Mouse (Mus musculus) left cerebral cortex, adult 9 months (tissue): Measurements from ENCODE around the gene Tardbp.
A peak's percentile ranks its signal among the peaks of the same experiment; 100 is the strongest.

Experiments
- DNase-seq, 2 experiments: peaks; one replicate each; pipeline ENCODE4 v3.0.0; 2022; ENCODE audit warnings: low spot score in 2 of 2

The Tardbp gene

DNA sequence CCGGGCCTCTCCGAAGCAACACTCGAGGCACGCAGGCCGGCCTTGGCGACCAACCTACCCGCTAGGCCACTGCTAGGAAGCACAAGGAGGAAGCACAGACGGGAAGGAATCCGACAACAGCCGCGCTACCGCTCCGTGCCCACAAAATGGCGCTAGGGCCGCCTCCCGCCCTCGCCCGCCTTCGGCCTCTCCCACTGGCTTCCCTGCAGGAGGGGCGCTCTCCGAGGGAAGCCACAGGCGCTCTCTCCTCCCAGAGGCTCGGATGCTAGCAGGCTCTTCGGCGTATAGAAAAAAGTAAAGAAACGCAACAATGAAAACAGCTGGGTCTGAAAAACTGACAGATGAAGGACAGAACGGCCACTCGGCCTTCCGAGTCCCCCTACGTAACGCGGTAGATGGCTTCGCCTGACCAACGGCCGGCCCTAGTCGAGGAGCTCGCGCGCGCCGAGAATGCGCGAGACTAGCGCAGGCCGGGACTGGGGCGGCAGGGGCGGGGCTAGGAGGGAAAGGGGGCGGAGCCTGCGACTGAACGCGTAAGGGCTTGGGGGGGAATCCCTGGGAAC lies at the start of gene Tardbp:
Tardbp (minus strand) TSS at position 397 of the 563 bp plus-strand sequence.
- peak; percentile 82 to 94 for DNase-seq

DNA sequence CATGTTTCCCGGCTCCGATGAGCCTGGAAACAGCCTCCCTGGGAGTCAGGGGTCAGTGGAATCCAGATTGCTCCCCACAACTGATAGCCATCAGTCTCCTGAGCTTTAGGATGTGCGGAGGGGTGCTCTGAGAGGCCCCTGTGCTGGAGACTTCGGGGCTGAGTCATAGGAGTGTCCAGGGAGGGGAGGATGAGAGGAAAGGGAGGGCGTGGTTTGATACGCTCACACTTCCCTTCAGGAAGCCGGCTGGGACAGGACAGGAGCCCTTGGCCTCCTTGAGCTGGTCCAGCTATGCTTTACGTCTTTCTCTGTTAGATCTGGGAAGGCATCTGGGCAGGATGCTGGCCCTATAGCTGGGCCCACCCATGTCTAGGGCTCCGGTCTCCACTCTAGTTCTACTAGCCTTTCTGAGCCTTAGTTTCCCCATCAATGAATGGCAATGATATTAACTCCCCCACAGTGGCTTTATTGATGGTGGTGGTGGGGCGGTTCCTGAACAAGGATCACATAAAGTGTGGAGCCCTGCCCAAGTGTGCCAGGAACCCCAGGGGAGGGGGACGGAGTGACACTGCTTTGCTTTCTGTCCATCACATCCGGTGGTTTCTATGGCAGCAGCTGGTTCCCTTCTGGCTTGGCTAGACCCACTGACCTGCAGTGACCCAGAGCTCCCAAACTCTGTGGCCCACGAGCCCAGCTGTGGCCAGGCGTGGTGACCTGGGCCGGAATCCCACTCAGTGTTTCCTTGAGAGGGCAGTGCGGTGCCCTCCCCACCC lies 49.6 kb upstream of the Tardbp start:
- no peak for DNase-seq

GRCm38 (mm10) chr4:148675043-148675442 lies 48.2 kb upstream of the Tardbp start:
- DNase-seq, result no peak

GRCm38 (mm10) chr4:148671230-148671947 lies 44.6 kb upstream of the Tardbp start:
- DNase-seq, result no peak

DNA sequence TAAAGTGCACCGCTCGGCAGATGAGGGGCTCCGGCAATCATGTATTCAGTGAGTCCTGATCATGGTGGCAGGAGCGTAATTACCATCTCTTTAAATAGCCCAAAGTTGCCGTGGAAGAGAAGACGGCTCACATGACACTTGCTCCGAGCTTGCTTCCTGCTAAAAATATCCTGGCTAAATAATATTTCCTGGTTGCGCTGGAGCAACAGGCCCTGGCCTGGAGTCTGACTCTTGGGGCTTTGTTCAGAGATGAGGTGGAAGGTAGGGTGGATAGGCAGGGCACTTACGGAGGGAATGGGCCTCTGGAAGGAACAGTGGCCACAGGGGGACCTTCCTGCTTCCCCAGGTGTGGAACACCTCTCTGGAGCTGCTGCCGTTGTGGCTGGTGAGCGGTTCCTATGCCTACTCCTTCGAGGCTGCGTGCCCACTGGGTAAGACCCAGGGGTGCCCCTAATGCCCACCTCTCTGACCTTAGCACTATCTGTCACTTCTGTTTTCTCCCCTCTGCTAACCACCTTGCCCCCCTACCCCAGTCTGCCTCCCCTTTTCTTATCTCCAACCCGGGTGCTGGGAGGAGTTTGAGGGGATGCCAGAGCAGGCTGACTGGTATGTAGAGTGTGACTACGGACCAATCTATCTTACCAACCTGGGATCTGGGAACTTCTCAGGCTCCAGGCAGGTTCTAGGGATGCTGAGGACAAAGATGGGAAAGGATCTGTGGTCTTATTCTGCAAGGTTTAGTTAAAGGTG lies 40.4 kb upstream of the Tardbp start:
- no peak for DNase-seq

- DNase-seq, result no peak
Observed at GRCm38 (mm10) chr4:148664021-148664420, 37.2 kb upstream of the Tardbp start.

DNA sequence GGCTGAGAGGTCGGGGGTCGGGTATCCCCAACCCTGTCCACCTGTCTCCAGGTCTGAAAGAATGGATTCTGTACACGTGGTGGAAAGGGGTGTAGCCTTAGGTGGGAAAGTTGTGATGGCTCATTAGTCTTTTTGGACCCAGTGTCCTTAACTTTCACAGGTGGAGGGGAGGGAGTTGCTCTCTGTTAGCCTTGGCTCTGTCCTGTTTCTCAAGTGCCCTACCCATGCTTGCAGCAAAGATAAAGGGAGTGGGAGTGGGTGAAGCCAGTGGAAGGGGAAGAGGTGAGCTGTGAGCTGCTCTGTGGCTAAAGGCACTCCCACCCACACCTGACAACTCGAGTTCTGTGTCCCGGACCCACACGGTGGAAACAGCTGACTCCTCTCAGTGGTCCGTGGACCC lies 36.5 kb upstream of the Tardbp start:
- no peak for DNase-seq

DNA sequence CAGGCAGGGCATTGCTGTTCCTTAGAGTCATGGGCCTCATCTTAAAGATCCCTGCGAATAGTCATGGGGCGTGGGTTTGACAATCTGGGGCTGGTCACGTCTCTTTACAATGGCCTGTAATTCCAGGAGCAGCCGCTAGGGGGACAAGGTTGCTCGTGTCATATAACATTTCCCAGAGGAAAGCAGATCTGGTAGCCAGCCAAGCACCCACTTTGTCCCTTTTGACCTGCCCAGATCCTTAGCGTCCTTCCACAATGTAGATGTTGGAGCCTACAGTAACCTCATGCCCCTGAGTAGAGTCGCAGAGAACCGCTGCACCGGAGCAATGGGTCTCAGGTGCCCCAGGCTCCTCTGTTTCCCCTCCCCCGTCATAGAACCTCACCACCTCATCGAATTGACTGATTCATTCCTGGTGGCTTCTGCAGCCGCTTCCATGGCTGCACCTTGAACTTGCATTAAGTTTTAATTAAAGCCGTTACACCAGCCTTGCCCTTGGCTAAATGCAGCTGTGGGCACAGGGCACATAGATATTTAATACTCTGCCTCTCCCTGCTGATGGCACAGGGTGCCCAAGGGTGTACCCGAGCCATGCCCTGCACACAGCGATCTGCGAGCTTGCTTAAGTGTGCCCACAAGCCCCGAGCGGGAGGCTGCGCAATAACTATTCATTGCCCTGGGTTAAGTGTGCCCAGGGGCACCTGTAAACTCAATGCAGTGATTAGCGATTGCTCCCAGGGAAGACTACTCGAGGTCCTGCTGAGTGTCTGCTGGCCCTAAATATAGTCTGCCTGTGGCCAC lies 35.5 kb upstream of the Tardbp start:
- DNase-seq, result peak in 1 of 2 experiments; percentile 66

GRCm38 (mm10) chr4:148660174-148660573 lies 33.4 kb upstream of the Tardbp start:
- no peak for DNase-seq

DNA sequence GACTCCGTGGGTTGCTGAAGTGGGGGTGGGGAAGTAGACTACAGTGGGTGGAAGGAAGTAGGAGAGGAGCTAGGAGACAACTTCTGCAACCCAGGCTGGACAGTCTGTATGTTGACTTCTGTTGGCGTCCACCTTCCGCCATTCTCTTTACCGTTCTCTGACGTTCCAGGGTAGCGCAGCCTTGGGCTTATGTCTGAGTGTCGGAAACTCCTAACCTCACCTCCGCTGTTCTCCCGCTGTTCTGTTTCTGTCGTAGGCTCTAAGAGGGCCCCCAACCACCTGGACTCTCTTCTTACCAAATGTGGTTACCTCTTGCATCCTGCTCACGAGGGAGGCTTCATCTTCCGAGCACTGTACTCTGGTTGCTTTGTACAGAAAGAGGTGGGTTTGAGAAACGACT lies 31.0 kb upstream of the Tardbp start:
- DNase-seq, result no peak

DNA sequence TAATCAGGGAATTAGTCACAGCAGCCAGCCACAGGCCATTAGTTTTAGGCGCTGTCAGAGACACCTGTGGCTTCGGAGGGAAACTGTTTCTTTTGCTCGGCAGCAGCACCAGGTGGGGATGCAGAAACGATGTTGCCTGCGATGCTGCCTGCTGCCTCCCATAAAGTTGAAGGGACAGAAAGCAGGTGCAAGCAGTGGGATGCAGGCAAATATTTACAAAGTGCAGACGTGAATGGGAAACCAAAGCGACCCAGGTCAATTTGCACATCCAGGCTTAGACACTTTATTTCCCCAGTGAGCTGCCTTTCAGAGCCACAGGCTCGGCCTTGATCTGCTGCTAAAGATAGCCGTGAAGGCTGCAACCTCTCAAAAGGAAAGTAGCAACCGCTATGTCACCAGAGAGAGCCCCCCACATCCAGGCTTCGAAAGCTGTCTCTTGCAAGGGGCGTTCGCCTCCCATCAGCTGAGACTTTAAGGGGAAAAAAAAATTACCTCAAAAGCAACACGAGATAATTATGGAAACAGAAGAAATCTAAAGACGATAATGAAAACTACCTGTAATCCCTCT lies 30.0 kb upstream of the Tardbp start:
- no peak for DNase-seq

DNA sequence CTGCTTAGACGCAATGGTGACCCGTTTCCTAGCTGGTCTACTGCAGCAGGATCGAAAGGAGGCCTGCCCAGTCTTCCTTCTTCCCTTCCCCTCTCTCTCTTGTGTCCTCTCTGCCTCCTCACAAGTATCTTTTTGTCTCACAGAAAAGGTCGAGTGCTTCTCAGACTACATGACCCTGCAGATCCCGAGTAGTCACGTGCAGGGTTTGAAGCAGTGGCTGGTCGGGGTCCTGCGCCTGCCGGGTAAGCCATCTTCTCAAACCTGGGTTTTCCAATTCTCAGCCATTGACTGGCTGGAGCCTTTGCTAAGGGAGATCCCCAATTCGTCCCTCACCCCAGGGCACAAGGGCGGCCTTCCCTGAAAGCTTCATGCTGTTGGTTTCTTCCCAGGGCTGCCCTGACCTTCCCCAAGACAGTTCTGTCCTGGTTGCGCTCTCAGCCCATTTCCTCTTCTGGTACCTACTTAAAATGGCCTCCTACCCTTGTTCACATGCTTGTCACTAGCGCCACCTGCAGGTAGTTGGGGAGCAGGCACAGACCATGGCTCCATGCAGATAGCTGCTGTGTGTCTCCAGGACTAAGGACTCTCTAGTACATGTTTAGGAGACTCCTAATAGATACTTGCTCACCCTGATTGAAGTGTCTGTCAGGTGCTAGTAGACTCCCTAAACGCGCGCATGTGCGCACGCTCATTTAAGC lies 28.0 kb upstream of the Tardbp start:
- no peak for DNase-seq

DNA sequence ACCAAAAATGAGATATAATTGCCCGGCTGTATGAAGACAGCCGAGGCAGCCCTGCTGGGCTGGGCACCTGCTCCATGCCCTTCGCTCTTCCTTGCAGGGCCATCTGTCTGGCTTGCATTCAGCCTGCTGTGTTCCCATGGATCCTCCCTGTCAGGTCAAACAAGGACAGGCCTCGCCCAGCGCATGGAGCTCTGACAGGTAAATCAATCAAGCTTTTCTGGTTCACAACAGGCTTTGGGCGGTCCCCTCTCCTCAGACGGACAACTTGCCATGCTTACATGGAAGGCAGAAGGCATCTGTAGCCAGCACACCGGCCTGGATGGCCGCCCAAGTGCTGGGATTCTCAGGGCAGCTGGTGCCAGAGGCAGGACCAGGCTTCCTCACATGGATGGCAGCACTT lies 24.2 kb upstream of the Tardbp start:
- DNase-seq, result no peak

DNA sequence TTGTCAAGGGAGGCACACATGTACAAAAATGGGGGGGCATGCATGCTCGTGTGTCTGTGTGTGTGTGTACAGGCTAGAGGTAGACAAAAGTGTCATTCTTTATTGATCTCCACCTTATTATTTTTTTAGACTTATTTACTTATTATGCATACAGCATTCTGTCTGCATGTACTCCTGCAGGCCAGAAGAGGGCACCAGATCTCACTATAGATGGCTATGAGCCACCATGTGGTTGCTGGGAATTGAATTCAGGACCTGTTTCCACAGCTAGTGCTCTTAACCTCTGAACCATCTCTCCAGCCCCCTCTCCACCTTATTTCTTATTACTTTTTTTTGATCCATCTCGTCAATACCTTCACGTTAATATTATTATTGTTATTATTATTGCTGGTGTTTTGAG lies 22.5 kb upstream of the Tardbp start:
- DNase-seq, result no peak

GRCm38 (mm10) chr4:148646616-148647015 lies 19.8 kb upstream of the Tardbp start:
- peak in 1 of 2 experiments; percentile 50 for DNase-seq

- DNase-seq, result no peak
Observed at GRCm38 (mm10) chr4:148644926-148645325, 18.1 kb upstream of the Tardbp start.

DNA sequence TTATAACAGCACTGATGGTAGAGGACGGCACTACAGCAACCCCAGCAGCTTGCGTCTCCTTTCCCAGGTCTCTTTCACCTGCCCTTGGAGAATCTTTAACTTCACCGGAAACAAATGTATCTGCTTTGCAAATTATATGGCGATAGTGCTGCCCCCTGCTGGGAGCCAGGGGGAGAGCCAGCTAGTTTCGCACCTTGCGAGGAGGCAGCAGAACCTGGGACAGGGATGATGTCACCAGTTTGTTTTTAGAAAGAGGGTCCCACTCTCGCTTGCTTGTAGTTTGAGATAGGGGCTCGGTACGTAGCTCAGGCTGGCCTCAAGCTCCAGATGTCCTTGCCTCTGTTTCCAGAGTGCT lies 17.3 kb upstream of the Tardbp start:
- DNase-seq, result peak in 1 of 2 experiments; percentile 60

- no peak for DNase-seq
Observed at GRCm38 (mm10) chr4:148643291-148644156, 16.7 kb upstream of the Tardbp start, which contains the start of gene Gm572. TSS of gene Gm572 (plus strand) at chr4:148643317.

DNA sequence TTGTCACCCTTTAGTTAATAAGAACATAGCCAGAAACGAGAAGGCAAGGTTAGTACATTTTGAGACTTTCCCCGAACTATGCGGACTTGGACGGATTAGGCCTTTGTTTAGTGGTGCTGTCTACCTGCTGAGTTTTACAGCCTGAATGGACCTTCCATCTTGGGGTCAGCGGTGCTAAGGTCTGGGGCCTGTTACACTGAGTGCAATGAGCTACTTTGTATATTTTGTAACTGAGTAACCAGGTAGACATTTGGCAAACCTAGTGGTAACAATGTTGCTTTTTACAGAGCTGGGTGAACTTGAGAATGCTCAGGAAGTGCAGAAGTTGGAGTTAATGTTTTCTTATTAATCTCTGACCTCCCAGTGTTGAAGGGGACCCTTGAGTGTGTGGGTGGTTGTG lies 14.3 kb upstream of the Tardbp start:
- no peak for DNase-seq
